Comparison of ENCODE assay signal across 8 mouse cellular contexts in genomic region chr9:118478458-118478838, GRCm38 (mm10). TPM values are rescaled to one million over a fixed set of nuclear protein-coding genes. Genes with fewer than 3 reads are reported as not detected.
DNase-seq lines count a peak whose midpoint lies in the region; ATAC-seq lines count a peak whose summit lies in the region.

No protein-coding gene starts in this region.

- peak overlapping the region; percentile 47 for H3K4me2 ChIP-seq in hindbrain, embryonic 11.5 days (replicated peaks; ENCODE audit: low read depth, low read length)
- H3K4me2 ChIP-seq in neural tube, embryonic 15.5 days = peak overlapping the region; percentile 59

- H3K36me3 ChIP-seq in hindbrain, embryonic 11.5 days (ENCODE audit: control insufficient read depth, insufficient read depth, low read length) = no peaks in the 10 kb centered on the region
- no peaks in the 10 kb centered on the region for H3K36me3 ChIP-seq in neural tube, embryonic 15.5 days

- H3K9ac ChIP-seq in hindbrain, embryonic 11.5 days (ENCODE audit: low read depth, low read length) = no peak overlapping the region
- H3K9ac ChIP-seq in neural tube, embryonic 15.5 days (replicated peaks) = no peak overlapping the region

- no peak overlapping the region for H3K27ac ChIP-seq in hindbrain, embryonic 11.5 days (ENCODE audit: low read depth, low read length)
- no peak overlapping the region for H3K27ac ChIP-seq in neural tube, embryonic 15.5 days (replicated peaks)

- peak; percentile 18 for DNase-seq in ovary, postnatal 14 days (ENCODE audit: low spot score)
- no peak for DNase-seq in ovary, adult 18-20 months (ENCODE audit: low spot score)
- peak; percentile 56 for DNase-seq in cerebellum, adult 9-11 months
- peak; percentile 61 for DNase-seq in hindbrain, embryonic 11.5 days (ENCODE audit: low spot score)
- peak; percentile 29 for DNase-seq in liver
- no peak for DNase-seq in left cerebral cortex, postnatal 36 days (ENCODE audit: low spot score in 2 of 2)

- peak; percentile 23; the same call in 1 of the 2 replicates for ATAC-seq in hindbrain, embryonic 11.5 days (ENCODE audit: low FRiP score)
- no peak for ATAC-seq in neural tube, embryonic 15.5 days (ENCODE audit: low FRiP score)
- no peak for ATAC-seq in monocyte, adult 5-6 weeks (replicated peaks; ENCODE audit: insufficient number of reproducible peaks, low FRiP score, low TSS enrichment, poor library complexity, severe bottlenecking)

- H3K9me3 ChIP-seq in hindbrain, embryonic 11.5 days (ENCODE audit: control insufficient read depth, low read length) = no peaks in the 10 kb centered on the region
- no peaks in the 10 kb centered on the region for H3K9me3 ChIP-seq in neural tube, embryonic 15.5 days (replicated peaks)

- H3K27me3 ChIP-seq in hindbrain, embryonic 11.5 days (ENCODE audit: control insufficient read depth, insufficient read depth, low read length) = peaks cover 73% of the 10 kb centered on the region
- H3K27me3 ChIP-seq in neural tube, embryonic 15.5 days (replicated peaks) = peaks cover 76% of the 10 kb centered on the region

- WGBS in hindbrain, embryonic 11.5 days = under 1% methylated on average over 23 of the region's 29 CpGs
- 1% methylated on average over 27 of the region's 29 CpGs for WGBS in neural tube, embryonic 15.5 days

- peaks cover 4% of the 10 kb centered on the region for H3K4me1 ChIP-seq in hindbrain, embryonic 11.5 days (replicated peaks; ENCODE audit: control insufficient read depth, insufficient read depth, low read length)
- H3K4me1 ChIP-seq in neural tube, embryonic 15.5 days = peaks cover 33% of the 10 kb centered on the region

- intact Hi-C loops in left cerebral cortex, postnatal 36 days (cut with DNase I) = no loop called here

- peak overlapping the region; percentile 31 for H3K4me3 ChIP-seq in hindbrain, embryonic 11.5 days (ENCODE audit: low read depth, low read length)
- peak overlapping the region; percentile 33 for H3K4me3 ChIP-seq in neural tube, embryonic 15.5 days (replicated peaks)

RNA-seq across cellular contexts. Expression of gene Eomes, which starts 0.4 kb away (rescaled TPM):
- 0.11 TPM in 1 of 2 replicates, not detected in the other for polyA plus RNA-seq in hindbrain, embryonic 11.5 days (2014; fragmentation: Nextera tagmentation; extraction: Ambion mirVana)
- polyA plus RNA-seq in neural tube, embryonic 15.5 days (2015; fragmentation: Nextera tagmentation; extraction: Ambion mirVana) = 0.06 TPM in 1 of 2 replicates, not detected in the other
- total RNA-seq in monocyte, adult 5-6 weeks (2017) = 47.6 to 167 TPM (median 48.0 TPM) in 3 replicates
- under 1 TPM in 1 of 2 experiments, not detected in 1; 0.32 TPM for total RNA-seq in left cerebral cortex, postnatal 36 days (2021)

RNA-seq across cellular contexts. Expression of gene Golga4, which starts 27.6 kb away (rescaled TPM):
- polyA plus RNA-seq in hindbrain, embryonic 11.5 days (2014; fragmentation: Nextera tagmentation; extraction: Ambion mirVana) = 51.5 and 64.8 TPM in 2 replicates
- 44.4 and 45.2 TPM in 2 replicates for polyA plus RNA-seq in neural tube, embryonic 15.5 days (2015; fragmentation: Nextera tagmentation; extraction: Ambion mirVana)
- 97.5 to 187 TPM (median 99.7 TPM) in 3 replicates for total RNA-seq in monocyte, adult 5-6 weeks (2017)
- total RNA-seq in left cerebral cortex, postnatal 36 days (2021) = 100 to 1,000 TPM in 1 of 2 experiments, 10 to 100 TPM in 1; 84.1 to 116 TPM

Comparison
In these comparisons a context has a peak if more than half of its experiments do, and no peak if none do; other contexts are left out.
1. DNase-seq: peak in ovary, postnatal 14 days (single experiment), cerebellum, adult 9-11 months (single experiment), hindbrain, embryonic 11.5 days (single experiment) and liver (single experiment); none in ovary, adult 18-20 months (single experiment) and left cerebral cortex, postnatal 36 days (0 of 2).
2. RNA of gene Eomes, which starts 0.4 kb away (total RNA-seq): 47.6 to 167 TPM in monocyte, adult 5-6 weeks; 0.32 TPM in left cerebral cortex, postnatal 36 days; every median in the first group is over 10 times any median in the second.